In the genomic region with DNA sequence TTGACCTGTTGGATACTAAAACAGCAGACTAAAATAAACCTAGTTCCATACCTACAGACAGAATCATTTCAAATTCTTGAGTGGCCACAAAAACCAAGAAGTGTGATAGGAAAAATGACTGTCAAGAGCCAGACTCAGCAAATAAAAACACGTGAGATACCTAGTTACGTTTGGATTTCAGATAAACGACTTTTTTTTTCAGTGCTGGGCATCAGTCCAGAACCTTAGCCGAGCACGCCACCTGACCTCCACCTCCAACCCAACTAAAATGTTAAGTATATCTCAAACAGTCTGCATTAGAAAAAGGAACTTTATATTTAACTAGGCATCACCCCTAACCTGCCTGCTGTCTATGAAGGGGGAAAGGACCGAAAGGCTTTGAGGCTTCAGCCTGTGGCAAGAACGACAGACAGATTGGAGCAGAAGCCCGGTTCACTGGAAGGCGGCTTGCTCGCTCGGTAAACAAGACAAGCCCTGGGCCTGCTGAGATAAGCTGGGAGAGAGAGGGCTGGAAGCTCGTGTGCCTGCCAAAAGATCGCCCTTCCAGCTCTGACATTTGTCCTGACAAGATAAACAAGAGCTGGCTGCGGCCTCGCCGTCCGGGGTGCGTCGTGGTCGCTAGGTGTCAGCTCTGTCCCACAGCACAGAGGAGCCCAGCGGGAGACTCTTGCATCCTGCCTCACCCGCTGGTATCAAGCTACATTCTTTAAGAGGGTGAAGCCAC, we compare ENCODE assay signal across 8 mouse cellular contexts. TPM values are rescaled to one million over a fixed set of nuclear protein-coding genes. Genes with fewer than 3 reads are reported as not detected.
DNase-seq lines count a peak whose midpoint lies in the region; ATAC-seq lines count a peak whose summit lies in the region.

No protein-coding gene starts in this region.

- H3K4me3 ChIP-seq in brown adipose tissue, adult 24 weeks (ENCODE audit: insufficient read depth, low read depth, low read length): peak overlapping the region; percentile 39
- H3K4me3 ChIP-seq in heart, embryonic 14.5 days (ENCODE audit: control insufficient read depth in 1 of 2, insufficient read depth in 1 of 2, low read depth in 1 of 2, low read length in 2 of 2): peak overlapping the region; percentile 33 to 43
- H3K4me3 ChIP-seq in liver, embryonic 13.5 days (replicated peaks): peak overlapping the region; percentile 36
- H3K4me3 ChIP-seq in stomach, embryonic 15.5 days (replicated peaks): peak overlapping the region; percentile 16

- no peaks in the 10 kb centered on the region for H3K27me3 ChIP-seq in heart, embryonic 14.5 days (ENCODE audit: control insufficient read depth, insufficient read depth, low read length)
- H3K27me3 ChIP-seq in liver, embryonic 13.5 days: no peaks in the 10 kb centered on the region
- H3K27me3 ChIP-seq in stomach, embryonic 15.5 days (replicated peaks): 0 out of 2 replicates have a peak, but pooled peaks cover 3% of the 10 kb centered on the region

- peak; percentile 54 for DNase-seq in CD4-positive helper T cell, adult 2 months (ENCODE audit: low read depth, low spot score)
- DNase-seq in fat pad, adult 2 months (ENCODE audit: extremely low read depth, low read depth, low spot score): peak; percentile 30
- peak; percentile 90 for DNase-seq in kidney, postnatal 14 days
- peak; percentile 95 for DNase-seq in liver, embryonic 13.5 days
- DNase-seq in neural tube, embryonic 10.5 days (ENCODE audit: extremely low spot score, low spot score): peak; percentile 75

- peak overlapping the region; percentile 75 for H3K9ac ChIP-seq in heart, embryonic 14.5 days (ENCODE audit: low read length)
- H3K9ac ChIP-seq in liver, embryonic 13.5 days: peak overlapping the region; percentile 83
- H3K9ac ChIP-seq in stomach, embryonic 15.5 days: peak overlapping the region; percentile 4; the same call in 1 of the 2 replicates

- peak; percentile 90 for ATAC-seq in heart, embryonic 14.5 days (ENCODE audit: insufficient number of reproducible peaks, insufficient read depth, low FRiP score, low read depth)
- peak; percentile 93 for ATAC-seq in liver, embryonic 13.5 days (ENCODE audit: low read depth)
- ATAC-seq in stomach, embryonic 15.5 days (ENCODE audit: insufficient read depth, low FRiP score, low read depth): peak; percentile 92

- peak overlapping the region; percentile 61 for H3K27ac ChIP-seq in brown adipose tissue, adult 24 weeks (replicated peaks; ENCODE audit: low read depth, low read length)
- H3K27ac ChIP-seq in heart, embryonic 14.5 days (replicated peaks in 1 of 2; ENCODE audit: control insufficient read depth in 1 of 2, insufficient read depth in 1 of 2, low read depth in 2 of 2, low read length in 2 of 2): peak overlapping the region; percentile 88 to 96
- H3K27ac ChIP-seq in liver, embryonic 13.5 days: peak overlapping the region; percentile 99
- peak overlapping the region; percentile 76 for H3K27ac ChIP-seq in stomach, embryonic 15.5 days

- H3K36me3 ChIP-seq in heart, embryonic 14.5 days (ENCODE audit: control insufficient read depth, insufficient read depth, low read length): peaks cover 7% of the 10 kb centered on the region; the same call in 1 of the 2 replicates
- H3K36me3 ChIP-seq in liver, embryonic 13.5 days: no peaks in the 10 kb centered on the region
- H3K36me3 ChIP-seq in stomach, embryonic 15.5 days: no peaks in the 10 kb centered on the region

- under 1% methylated on average over 22 of the region's 22 CpGs for WGBS in heart, embryonic 14.5 days
- 4% methylated on average over 22 of the region's 22 CpGs for WGBS in liver, embryonic 13.5 days (ENCODE audit: insufficient replicate concordance)
- WGBS in stomach, embryonic 15.5 days: 4% methylated on average over 22 of the region's 22 CpGs

- peaks cover 17% of the 10 kb centered on the region; the same call in 1 of the 2 replicates for H3K4me1 ChIP-seq in brown adipose tissue, adult 24 weeks (ENCODE audit: control insufficient read depth, insufficient read depth, insufficient read length, low read length)
- peaks cover 14 to 26% of the 10 kb centered on the region in 2 experiments for H3K4me1 ChIP-seq in heart, embryonic 14.5 days (ENCODE audit: control insufficient read depth in 2 of 2, insufficient read depth in 2 of 2, low read length in 2 of 2)
- peaks cover 66% of the 10 kb centered on the region for H3K4me1 ChIP-seq in liver, embryonic 13.5 days (replicated peaks)
- peaks cover 11% of the 10 kb centered on the region for H3K4me1 ChIP-seq in stomach, embryonic 15.5 days

- no peaks in the 10 kb centered on the region for H3K9me3 ChIP-seq in heart, embryonic 14.5 days (ENCODE audit: control insufficient read depth, low read length)
- H3K9me3 ChIP-seq in liver, embryonic 13.5 days (replicated peaks): no peaks in the 10 kb centered on the region
- no peaks in the 10 kb centered on the region for H3K9me3 ChIP-seq in stomach, embryonic 15.5 days

- peak overlapping the region; percentile 88 for H3K4me2 ChIP-seq in heart, embryonic 14.5 days (ENCODE audit: low read length)
- H3K4me2 ChIP-seq in liver, embryonic 13.5 days: peak overlapping the region; percentile 78
- H3K4me2 ChIP-seq in stomach, embryonic 15.5 days: peak overlapping the region; percentile 50

RNA-seq across cellular contexts. Expression of a gene that starts 32.8 kb away (rescaled TPM):
- polyA plus RNA-seq in brown adipose tissue, adult 24 weeks (2012; ENCODE audit: insufficient read depth, insufficient read length, missing spikeins): 27.5 and 41.6 TPM in 2 replicates
- 42.3 and 44.6 TPM in 2 replicates for polyA plus RNA-seq in heart, embryonic 14.5 days (2014; fragmentation: Nextera tagmentation; extraction: Ambion mirVana)
- 21.1 and 21.2 TPM in 2 replicates for polyA plus RNA-seq in liver, embryonic 13.5 days (2015; fragmentation: Nextera tagmentation; extraction: Ambion mirVana)
- 28.2 and 28.3 TPM in 2 replicates for polyA plus RNA-seq in stomach, embryonic 15.5 days (2015; fragmentation: Nextera tagmentation; extraction: Ambion mirVana)

RNA-seq across cellular contexts. Expression of a gene that starts 32.9 kb away (rescaled TPM):
- 17.0 and 17.7 TPM in 2 replicates for polyA plus RNA-seq in brown adipose tissue, adult 24 weeks (2012; ENCODE audit: insufficient read depth, insufficient read length, missing spikeins)
- 13.8 and 15.9 TPM in 2 replicates for polyA plus RNA-seq in heart, embryonic 14.5 days (2014; fragmentation: Nextera tagmentation; extraction: Ambion mirVana)
- 15.5 and 18.6 TPM in 2 replicates for polyA plus RNA-seq in liver, embryonic 13.5 days (2015; fragmentation: Nextera tagmentation; extraction: Ambion mirVana)
- 18.3 and 21.2 TPM in 2 replicates for polyA plus RNA-seq in stomach, embryonic 15.5 days (2015; fragmentation: Nextera tagmentation; extraction: Ambion mirVana)

RNA-seq across cellular contexts. Expression of a gene that starts 33.5 kb away (rescaled TPM):
- not detected in 2 replicates for polyA plus RNA-seq in brown adipose tissue, adult 24 weeks (2012; ENCODE audit: insufficient read depth, insufficient read length, missing spikeins)
- 6.7 and 6.9 TPM in 2 replicates for polyA plus RNA-seq in heart, embryonic 14.5 days (2014; fragmentation: Nextera tagmentation; extraction: Ambion mirVana)
- 1.3 and 1.8 TPM in 2 replicates for polyA plus RNA-seq in liver, embryonic 13.5 days (2015; fragmentation: Nextera tagmentation; extraction: Ambion mirVana)
- 4.2 and 5.5 TPM in 2 replicates for polyA plus RNA-seq in stomach, embryonic 15.5 days (2015; fragmentation: Nextera tagmentation; extraction: Ambion mirVana)

Comparison
In these comparisons a context has a peak if more than half of its experiments do, and no peak if none do; other contexts are left out.
1. Peak in every context shown above with its lines: DNase-seq, ATAC-seq, H3K4me3 ChIP-seq and H3K27ac ChIP-seq.
2. DNase-seq: peak in every context shown above with its lines; median percentile 95 in liver, embryonic 13.5 days; 90 in kidney, postnatal 14 days; 75 in neural tube, embryonic 10.5 days; 54 in CD4-positive helper T cell, adult 2 months; 30 in fat pad, adult 2 months.
3. H3K9ac ChIP-seq: peak in every context shown above with its lines; median percentile 83 in liver, embryonic 13.5 days; 75 in heart, embryonic 14.5 days; 4 in stomach, embryonic 15.5 days.